Mouse (Mus musculus): ENCODE data around the gene Lzic. TPM values are rescaled to one million over a fixed set of nuclear protein-coding genes. Genes with fewer than 3 reads are reported as not detected.

Lzic gene
- total RNA-seq, 1 experiment: 29.1 TPM

- no peak overlapping the region for H3K4me3 ChIP-seq (ENCODE audit: insufficient read depth in 1 of 2, low read depth in 1 of 2, low read length in 2 of 2, poor library complexity in 1 of 2, severe bottlenecking in 1 of 2)
- peaks cover 1 to 12% of the 10 kb centered on the region in 2 experiments; a peak in 1 of 4 replicates for H3K4me1 ChIP-seq (ENCODE audit: control insufficient read depth in 2 of 2, insufficient read depth in 2 of 2, low read length in 2 of 2, poor library complexity in 1 of 2)
- H3K36me3 ChIP-seq (ENCODE audit: control insufficient read depth, insufficient read depth, low read length, poor library complexity, severe bottlenecking): no peaks in the 10 kb centered on the region
- no peaks in the 10 kb centered on the region for H3K9me3 ChIP-seq (ENCODE audit: control insufficient read depth, insufficient read depth, low read depth, low read length)
- no peak for DNase-seq (ENCODE audit: low read depth, low spot score)
- no peak overlapping the region for H3K27ac ChIP-seq (ENCODE audit: insufficient read depth, low read depth, low read length, poor library complexity, severe bottlenecking)
- no peak overlapping the region for H3K9ac ChIP-seq (ENCODE audit: insufficient read depth, low read depth, low read length, poor library complexity, severe bottlenecking)
- TF ChIP-seq MAFK (IDR thresholded peaks at IDR 0.05; ENCODE audit: insufficient read depth, low read depth, low read length): no peak
- no peak for TF ChIP-seq ZC3H11A (IDR thresholded peaks at IDR 0.05; ENCODE audit: borderline replicate concordance, low read depth, low read length)
- no peak for TF ChIP-seq ZNF384 (IDR thresholded peaks at IDR 0.05; ENCODE audit: low read depth, low read length)
- no peak for TF ChIP-seq CHD2 (IDR thresholded peaks at IDR 0.05; ENCODE audit: low read depth, low read length)
- no peak for TF ChIP-seq HCFC1 (IDR thresholded peaks at IDR 0.05; ENCODE audit: borderline replicate concordance, insufficient read depth, low read length)
- in situ Hi-C loops (cut with MboI; ENCODE audit: low sequenced_read_pairs in 2 of 2, unreplicated experiment in 2 of 2): no loop called here
These were observed 40.8 kb downstream of the Lzic start for GRCm38 (mm10) chr4:149525811-149526210.

DNA sequence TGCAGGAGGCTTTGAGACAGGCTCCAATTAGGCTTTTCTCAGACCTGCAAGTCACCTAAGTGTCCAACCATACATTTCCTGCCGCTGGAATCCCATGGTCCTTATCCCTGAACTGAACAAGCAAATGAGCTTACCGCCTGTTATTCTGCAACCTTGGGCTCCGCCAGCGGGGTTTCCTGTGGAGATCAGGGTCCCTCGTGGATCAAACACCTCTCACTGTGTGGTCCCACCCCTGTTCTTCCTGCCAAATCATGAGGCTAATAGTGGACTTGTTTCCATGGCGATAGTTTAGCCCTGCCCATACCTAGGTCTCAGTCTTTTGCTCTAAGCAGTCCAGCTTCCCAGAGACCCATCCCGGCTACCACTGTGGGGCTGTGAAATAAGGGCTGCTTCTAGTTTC is 41.3 kb downstream of the Lzic start:
- no peak for TF ChIP-seq CHD2 (IDR thresholded peaks at IDR 0.05; ENCODE audit: low read depth, low read length)
- no peak for TF ChIP-seq MAFK (IDR thresholded peaks at IDR 0.05; ENCODE audit: insufficient read depth, low read depth, low read length)
- TF ChIP-seq HCFC1 (IDR thresholded peaks at IDR 0.05; ENCODE audit: borderline replicate concordance, insufficient read depth, low read length): no peak
- TF ChIP-seq ZC3H11A (IDR thresholded peaks at IDR 0.05; ENCODE audit: borderline replicate concordance, low read depth, low read length): no peak
- TF ChIP-seq ZNF384 (IDR thresholded peaks at IDR 0.05; ENCODE audit: low read depth, low read length): no peak
- Histone ChIP-seq H3K4me1 (ENCODE audit: control insufficient read depth in 2 of 2, insufficient read depth in 2 of 2, low read length in 2 of 2, poor library complexity in 1 of 2) (peaks cover 1 to 12% of the 10 kb centered on the region in 2 experiments; a peak in 1 of 4 replicates), H3K9ac (ENCODE audit: insufficient read depth, low read depth, low read length, poor library complexity, severe bottlenecking) (no peak overlapping the region), H3K36me3 (ENCODE audit: control insufficient read depth, insufficient read depth, low read length, poor library complexity, severe bottlenecking) (no peaks in the 10 kb centered on the region), H3K4me3 (ENCODE audit: insufficient read depth in 1 of 2, low read depth in 1 of 2, low read length in 2 of 2, poor library complexity in 1 of 2, severe bottlenecking in 1 of 2) (no peak overlapping the region), H3K9me3 (ENCODE audit: control insufficient read depth, insufficient read depth, low read depth, low read length) (no peaks in the 10 kb centered on the region), H3K27ac (ENCODE audit: insufficient read depth, low read depth, low read length, poor library complexity, severe bottlenecking) (no peak overlapping the region)
- DNase-seq (ENCODE audit: low read depth, low spot score): no peak
- in situ Hi-C loops (cut with MboI; ENCODE audit: low sequenced_read_pairs in 2 of 2, unreplicated experiment in 2 of 2): no loop called here

GRCm38 (mm10) chr4:149527621-149528354 is 42.8 kb downstream of the Lzic start:
- no peak overlapping the region for H3K4me3 ChIP-seq (ENCODE audit: insufficient read depth in 1 of 2, low read depth in 1 of 2, low read length in 2 of 2, poor library complexity in 1 of 2, severe bottlenecking in 1 of 2)
- no peak overlapping the region for H3K9ac ChIP-seq (ENCODE audit: insufficient read depth, low read depth, low read length, poor library complexity, severe bottlenecking)
- H3K27ac ChIP-seq (ENCODE audit: insufficient read depth, low read depth, low read length, poor library complexity, severe bottlenecking): no peak overlapping the region
- DNase-seq (ENCODE audit: low read depth, low spot score): no peak
- TF ChIP-seq HCFC1 (IDR thresholded peaks at IDR 0.05; ENCODE audit: borderline replicate concordance, insufficient read depth, low read length) (no peak), MAFK (IDR thresholded peaks at IDR 0.05; ENCODE audit: insufficient read depth, low read depth, low read length) (no peak), CHD2 (IDR thresholded peaks at IDR 0.05; ENCODE audit: low read depth, low read length) (no peak), ZC3H11A (IDR thresholded peaks at IDR 0.05; ENCODE audit: borderline replicate concordance, low read depth, low read length) (no peak), ZNF384 (IDR thresholded peaks at IDR 0.05; ENCODE audit: low read depth, low read length) (no peak)
- no peaks in the 10 kb centered on the region for H3K9me3 ChIP-seq (ENCODE audit: control insufficient read depth, insufficient read depth, low read depth, low read length)
- in situ Hi-C loops (cut with MboI; ENCODE audit: low sequenced_read_pairs in 2 of 2, unreplicated experiment in 2 of 2): no loop called here
- H3K4me1 ChIP-seq (ENCODE audit: control insufficient read depth in 2 of 2, insufficient read depth in 2 of 2, low read length in 2 of 2, poor library complexity in 1 of 2): peaks cover 1 to 12% of the 10 kb centered on the region in 2 experiments; a peak in 1 of 4 replicates
- no peaks in the 10 kb centered on the region for H3K36me3 ChIP-seq (ENCODE audit: control insufficient read depth, insufficient read depth, low read length, poor library complexity, severe bottlenecking)

DNA sequence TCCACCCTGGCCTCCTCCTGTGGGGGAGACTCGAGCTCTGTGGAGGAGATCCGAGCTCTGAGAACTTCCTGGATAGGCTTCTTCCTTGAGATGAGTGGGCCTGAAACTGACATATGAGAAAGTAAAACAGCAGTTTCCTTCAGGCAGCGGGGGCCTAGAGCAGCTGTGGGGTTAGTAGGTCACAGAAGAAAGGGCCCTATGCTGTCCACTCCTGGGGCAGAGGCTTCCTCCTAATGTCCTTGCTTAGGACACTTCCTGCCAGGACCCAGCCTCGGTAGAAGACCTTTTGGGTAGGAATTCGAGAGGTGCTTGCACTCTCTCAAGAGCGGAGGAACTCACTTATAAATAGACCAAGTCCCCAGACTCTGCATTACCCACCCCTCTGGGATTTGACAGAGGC is 44.7 kb downstream of the Lzic start:
- Histone ChIP-seq H3K4me1 (ENCODE audit: control insufficient read depth in 2 of 2, insufficient read depth in 2 of 2, low read length in 2 of 2, poor library complexity in 1 of 2) (peaks cover 1 to 12% of the 10 kb centered on the region in 2 experiments; a peak in 1 of 4 replicates), H3K27ac (ENCODE audit: insufficient read depth, low read depth, low read length, poor library complexity, severe bottlenecking) (no peak overlapping the region), H3K9ac (ENCODE audit: insufficient read depth, low read depth, low read length, poor library complexity, severe bottlenecking) (no peak overlapping the region), H3K4me3 (ENCODE audit: insufficient read depth in 1 of 2, low read depth in 1 of 2, low read length in 2 of 2, poor library complexity in 1 of 2, severe bottlenecking in 1 of 2) (no peak overlapping the region), H3K9me3 (ENCODE audit: control insufficient read depth, insufficient read depth, low read depth, low read length) (no peaks in the 10 kb centered on the region), H3K36me3 (ENCODE audit: control insufficient read depth, insufficient read depth, low read length, poor library complexity, severe bottlenecking) (no peaks in the 10 kb centered on the region)
- DNase-seq (ENCODE audit: low read depth, low spot score): no peak
- in situ Hi-C loops (cut with MboI; ENCODE audit: low sequenced_read_pairs in 2 of 2, unreplicated experiment in 2 of 2): no loop called here
- TF ChIP-seq CHD2 (IDR thresholded peaks at IDR 0.05; ENCODE audit: low read depth, low read length) (no peak), ZC3H11A (IDR thresholded peaks at IDR 0.05; ENCODE audit: borderline replicate concordance, low read depth, low read length) (no peak), HCFC1 (IDR thresholded peaks at IDR 0.05; ENCODE audit: borderline replicate concordance, insufficient read depth, low read length) (no peak), MAFK (IDR thresholded peaks at IDR 0.05; ENCODE audit: insufficient read depth, low read depth, low read length) (no peak), ZNF384 (IDR thresholded peaks at IDR 0.05; ENCODE audit: low read depth, low read length) (no peak)

Data from ES-E14 (cell line).